Mouse (Mus musculus) liver, embryonic 16.5 days (tissue): ENCODE data around the gene Tvp23b. TPM values are rescaled to one million over a fixed set of nuclear protein-coding genes. Genes with fewer than 3 reads are reported as not detected.

Experiments
- ATAC-seq: fragments of 200-750 bp; cut with Nextera tagmentation; 2 replicates; pipeline ENCODE4 v1.8.0; 2017; ENCODE audit warnings: low read depth, mild to moderate bottlenecking, moderate number of reproducible peaks, moderate library complexity
- H3K27ac ChIP-seq: fragments of 300-500 bp; sonication (generic); 2 replicates; pipeline ENCODE4 v1.5.1; 2014; ENCODE audit warnings: mild to moderate bottlenecking, low read length
- H3K27me3 ChIP-seq: fragments of 300-500 bp; sonication (generic); 2 replicates; pipeline ENCODE4 v1.6.1; 2014; ENCODE audit warnings: low read depth, low read length, mixed read lengths; ENCODE audit not compliant: control insufficient read depth, insufficient read depth
- H3K36me3 ChIP-seq: fragments of 300-500 bp; sonication (generic); 2 replicates; pipeline ENCODE4 v1.6.1; 2014; ENCODE audit warnings: mild to moderate bottlenecking; ENCODE audit not compliant: control insufficient read depth, insufficient read depth
- H3K4me1 ChIP-seq: fragments of 300-500 bp; sonication (generic); 2 replicates; pipeline ENCODE4 v1.6.1; 2014; ENCODE audit warnings: low read depth, low read length, mixed read lengths; ENCODE audit not compliant: control insufficient read depth
- H3K4me2 ChIP-seq: fragments of 300-500 bp; sonication (generic); 2 replicates; pipeline ENCODE4 v1.6.1; 2014; ENCODE audit warnings: low read depth, low read length, mixed read lengths
- H3K4me3 ChIP-seq: fragments of 300-500 bp; sonication (generic); 2 replicates; pipeline ENCODE4 v1.5.1; 2014; ENCODE audit warnings: low read depth, mild to moderate bottlenecking, low read length
- H3K9ac ChIP-seq: fragments of 300-500 bp; sonication (generic); 2 replicates; pipeline ENCODE4 v1.6.1; 2014; ENCODE audit warnings: low read depth, low read length
- H3K9me3 ChIP-seq: fragments of 300-500 bp; sonication (generic); replicated peaks from 2 replicates; pipeline ENCODE4 v1.6.1; 2016; ENCODE audit warnings: low read length; ENCODE audit not compliant: control insufficient read depth
- WGBS: fragments of 180-500 bp; shearing (Covaris S2); extraction: QIAGEN DNeasy Blood & Tissue Kit; methylation state at CpG from one replicate; pipeline ENCODE4 v1.1.7; 2014; ENCODE audit not compliant: insufficient replicate concordance; 5-methylcytosine and 5-hydroxymethylcytosine counted together
- polyA plus RNA-seq: library from polyadenylated mRNA; unstranded; fragments of >200 nt; fragmentation: Nextera tagmentation; extraction: Ambion mirVana; gene quantifications from 2 replicates; pipeline ENCODE4 v1.2.1, GENCODE M21; 2015

Tvp23b gene
- polyA plus RNA-seq, 1 experiment from 2014 or later, result 26.1 TPM

DNA sequence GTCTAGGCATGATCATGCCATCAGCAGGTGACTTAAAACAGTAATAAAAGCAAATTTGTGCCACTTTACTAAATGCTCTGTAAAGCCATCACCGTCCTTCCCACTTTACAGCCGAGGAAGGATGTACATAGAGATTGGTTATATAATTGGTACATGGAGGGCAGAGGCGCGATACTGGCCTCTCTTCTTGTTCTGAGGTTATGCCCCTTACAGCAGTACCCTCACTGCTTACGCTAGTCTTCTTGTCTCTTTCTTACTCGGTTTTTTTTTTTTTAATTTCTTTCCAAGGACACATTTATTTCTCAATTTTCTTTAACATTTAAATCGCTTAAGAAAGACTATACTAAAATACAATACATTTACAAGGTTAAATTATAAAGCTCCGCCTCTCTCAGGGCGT is 527 bp upstream of the Tvp23b start:
- H3K9me3 ChIP-seq, result no peaks in the 10 kb centered on the region
- peak overlapping the region; percentile 93 for H3K4me2 ChIP-seq
- no peaks in the 10 kb centered on the region for H3K27me3 ChIP-seq
- peaks cover 4% of the 10 kb centered on the region for H3K4me1 ChIP-seq
- H3K36me3 ChIP-seq, result no peaks in the 10 kb centered on the region
- H3K4me3 ChIP-seq, result peak overlapping the region; percentile 80
- no peak for ATAC-seq
- H3K27ac ChIP-seq, result no peak overlapping the region
- H3K9ac ChIP-seq, result no peak overlapping the region
- WGBS, result 16% methylated on average over 9 of the region's 9 CpGs

DNA sequence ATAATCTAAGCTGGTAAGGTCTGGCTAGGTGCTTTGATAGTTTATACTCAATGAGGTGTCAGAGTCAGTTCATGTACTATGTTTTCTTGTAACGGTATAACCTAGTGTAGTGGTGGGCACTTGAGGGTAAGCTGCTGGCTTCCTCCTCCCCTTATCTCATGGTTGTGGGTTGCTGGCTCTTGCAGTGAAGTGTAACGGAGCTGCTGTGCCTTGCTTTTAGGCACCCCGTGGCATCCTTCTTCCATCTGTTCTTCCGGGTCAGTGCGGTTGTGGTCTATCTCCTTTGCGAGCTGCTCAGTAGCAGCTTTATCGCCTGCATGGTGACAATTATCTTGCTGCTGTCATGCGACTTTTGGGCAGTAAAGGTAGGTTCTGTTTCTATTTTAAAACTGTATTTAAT is 4.2 kb downstream of the Tvp23b start:
- no peak for ATAC-seq
- Histone ChIP-seq H3K9ac (no peak overlapping the region), H3K9me3 (no peaks in the 10 kb centered on the region), H3K4me2 (peak overlapping the region; percentile 14; the same call in 1 of the 2 replicates), H3K27me3 (no peaks in the 10 kb centered on the region), H3K4me1 (peaks cover 4% of the 10 kb centered on the region), H3K36me3 (no peaks in the 10 kb centered on the region; the same call in 1 of the 2 replicates), H3K27ac (no peak overlapping the region), H3K4me3 (no peak overlapping the region)
- WGBS, result 30% methylated on average over 8 of the region's 8 CpGs

DNA sequence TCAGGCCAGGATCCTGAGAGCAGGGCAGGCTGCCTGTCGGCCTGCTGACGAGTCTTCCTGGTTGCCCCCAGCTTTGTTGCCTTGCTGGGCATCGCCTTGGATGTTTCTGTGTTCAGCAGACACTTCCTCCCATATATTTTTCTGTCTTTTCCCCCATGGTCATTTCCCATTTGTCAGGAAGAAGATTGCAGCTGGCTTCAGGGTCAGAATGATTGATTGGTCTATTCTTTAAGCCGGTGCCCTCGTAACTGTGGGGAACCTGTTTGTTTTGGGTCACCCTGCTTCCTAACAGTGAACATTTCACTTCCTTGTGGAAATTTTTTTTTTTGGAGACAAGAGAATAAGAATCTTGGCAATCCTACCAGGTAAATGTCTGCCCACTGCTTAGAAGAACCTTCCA is 6.1 kb downstream of the Tvp23b start:
- Histone ChIP-seq H3K4me1 (no peaks in the 10 kb centered on the region), H3K4me2 (no peak overlapping the region), H3K27ac (no peak overlapping the region), H3K36me3 (no peaks in the 10 kb centered on the region; the same call in 1 of the 2 replicates), H3K9ac (no peak overlapping the region), H3K27me3 (no peaks in the 10 kb centered on the region), H3K4me3 (no peak overlapping the region), H3K9me3 (no peaks in the 10 kb centered on the region)
- ATAC-seq, result no peak
- 75% methylated on average over 5 of the region's 5 CpGs for WGBS

DNA sequence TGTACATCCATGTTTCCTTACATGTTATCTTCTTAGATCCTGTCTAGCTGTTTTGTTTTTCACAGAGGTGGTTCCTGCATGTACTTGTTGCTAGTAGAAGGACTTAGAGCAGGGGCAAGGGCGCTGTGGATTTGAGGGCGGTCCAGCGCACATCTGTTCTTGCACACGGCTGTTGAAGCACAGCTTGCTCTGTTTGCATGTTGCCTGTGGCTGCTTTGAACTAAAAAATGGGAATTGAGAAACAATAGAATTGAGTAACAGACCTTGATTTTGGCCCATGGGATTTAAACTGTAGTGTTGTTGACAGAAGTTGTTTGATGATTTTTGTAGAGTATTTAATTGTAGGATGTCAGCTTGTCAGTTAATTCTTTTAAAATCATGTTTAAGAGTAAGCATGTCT is 11.5 kb downstream of the Tvp23b start:
- H3K4me3 ChIP-seq, result no peak overlapping the region
- H3K36me3 ChIP-seq, result no peaks in the 10 kb centered on the region
- H3K9ac ChIP-seq, result no peak overlapping the region
- no peaks in the 10 kb centered on the region for H3K27me3 ChIP-seq
- H3K4me2 ChIP-seq, result no peak overlapping the region
- no peaks in the 10 kb centered on the region for H3K9me3 ChIP-seq
- 88% methylated on average over 4 of the region's 4 CpGs for WGBS
- ATAC-seq, result no peak
- no peak overlapping the region for H3K27ac ChIP-seq
- H3K4me1 ChIP-seq, result no peaks in the 10 kb centered on the region

DNA sequence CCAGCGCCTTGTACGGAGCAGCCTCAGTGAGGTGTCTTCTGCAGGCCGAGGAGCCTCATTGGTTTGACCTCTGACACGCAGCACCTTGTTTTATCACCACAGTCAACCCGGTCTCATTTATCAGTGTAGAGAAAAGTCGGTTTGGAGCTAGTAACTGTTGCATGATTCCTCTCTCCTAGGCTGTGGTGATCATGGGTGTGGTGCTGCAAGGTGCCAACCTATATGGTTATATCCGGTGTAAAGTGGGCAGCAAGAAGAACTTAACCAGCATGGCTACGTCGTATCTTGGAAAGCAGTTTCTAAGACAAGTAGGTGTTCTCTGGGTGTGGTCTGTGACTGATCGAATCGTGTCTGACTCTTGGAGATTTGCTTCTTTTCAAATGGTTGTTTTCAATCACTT is 12.5 kb downstream of the Tvp23b start:
- Histone ChIP-seq H3K36me3 (no peaks in the 10 kb centered on the region), H3K4me2 (no peak overlapping the region), H3K9me3 (no peaks in the 10 kb centered on the region), H3K27me3 (no peaks in the 10 kb centered on the region), H3K4me1 (no peaks in the 10 kb centered on the region), H3K4me3 (no peak overlapping the region), H3K9ac (no peak overlapping the region), H3K27ac (no peak overlapping the region)
- WGBS, result 64% methylated on average over 11 of the region's 11 CpGs
- no peak for ATAC-seq

DNA sequence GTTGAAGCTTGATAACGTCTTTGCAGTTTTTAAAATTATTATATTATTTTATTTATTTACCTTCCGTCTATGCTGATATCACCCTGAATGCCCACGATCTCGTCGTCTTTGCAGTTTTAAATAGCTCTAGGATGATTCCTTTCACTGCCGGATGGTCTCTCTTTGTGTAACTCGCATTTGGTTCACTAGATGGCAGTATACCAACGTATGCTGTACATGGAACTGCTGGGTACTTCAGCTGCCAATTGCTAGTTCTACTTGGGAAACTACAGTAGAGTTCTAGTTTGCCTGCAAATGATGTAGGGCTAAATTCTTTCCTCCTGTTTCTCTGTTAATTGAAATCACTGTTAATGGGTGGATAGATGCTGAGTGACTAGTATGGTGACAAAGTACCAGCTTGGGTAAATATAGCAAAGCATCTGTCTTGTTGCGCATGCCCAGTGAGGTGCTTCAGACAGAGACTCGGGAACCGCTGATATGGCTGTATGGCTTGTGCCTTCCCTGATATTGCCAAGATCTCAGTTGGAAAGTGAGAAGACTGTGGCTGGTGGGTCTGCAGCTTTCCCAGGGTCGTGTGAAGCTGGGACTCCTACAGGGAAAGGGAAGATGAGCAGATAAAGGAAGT is 22.6 kb downstream of the Tvp23b start:
- Histone ChIP-seq H3K9ac (no peak overlapping the region), H3K9me3 (no peaks in the 10 kb centered on the region), H3K36me3 (no peaks in the 10 kb centered on the region), H3K4me2 (no peak overlapping the region), H3K4me1 (no peaks in the 10 kb centered on the region), H3K4me3 (no peak overlapping the region), H3K27ac (no peak overlapping the region), H3K27me3 (no peaks in the 10 kb centered on the region)
- ATAC-seq, result no peak
- WGBS, result 27% methylated on average over 12 of the region's 12 CpGs

DNA sequence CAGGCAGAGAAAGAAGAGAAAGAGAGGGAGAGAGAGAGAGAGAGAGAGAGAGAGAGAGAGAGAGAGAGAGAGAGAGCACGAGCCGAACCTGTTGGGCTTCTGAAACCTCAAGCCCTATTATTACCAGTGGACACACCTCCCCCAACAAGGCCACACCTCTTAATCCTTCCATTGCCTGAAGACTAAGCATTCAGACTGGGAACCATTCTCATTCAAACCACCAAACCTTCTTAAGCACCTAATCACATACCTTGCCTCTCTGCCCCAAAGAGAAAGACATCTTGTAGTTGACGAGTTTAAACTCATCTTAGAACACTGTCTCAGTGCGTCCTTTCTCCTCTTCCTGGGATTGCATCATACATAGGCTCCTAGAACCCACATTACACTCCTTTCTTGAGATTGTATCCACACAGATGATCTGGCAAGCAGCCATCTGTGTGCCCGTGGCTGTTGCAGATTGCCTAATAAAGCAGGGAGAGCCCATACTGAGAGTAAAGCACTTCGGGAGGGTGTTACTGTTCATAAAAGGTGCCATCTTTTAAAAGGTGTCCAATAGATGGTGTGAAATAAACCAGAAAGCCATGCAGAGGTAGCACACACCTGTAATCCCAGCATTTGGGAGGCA is 24.7 kb downstream of the Tvp23b start:
- no peaks in the 10 kb centered on the region for H3K36me3 ChIP-seq
- H3K4me1 ChIP-seq, result no peaks in the 10 kb centered on the region
- no peak overlapping the region for H3K4me2 ChIP-seq
- no peak for ATAC-seq
- H3K27me3 ChIP-seq, result no peaks in the 10 kb centered on the region
- no peak overlapping the region for H3K9ac ChIP-seq
- H3K9me3 ChIP-seq, result no peaks in the 10 kb centered on the region
- H3K4me3 ChIP-seq, result no peak overlapping the region
- WGBS, result 56% methylated on average over 6 of the region's 6 CpGs
- H3K27ac ChIP-seq, result no peak overlapping the region

DNA sequence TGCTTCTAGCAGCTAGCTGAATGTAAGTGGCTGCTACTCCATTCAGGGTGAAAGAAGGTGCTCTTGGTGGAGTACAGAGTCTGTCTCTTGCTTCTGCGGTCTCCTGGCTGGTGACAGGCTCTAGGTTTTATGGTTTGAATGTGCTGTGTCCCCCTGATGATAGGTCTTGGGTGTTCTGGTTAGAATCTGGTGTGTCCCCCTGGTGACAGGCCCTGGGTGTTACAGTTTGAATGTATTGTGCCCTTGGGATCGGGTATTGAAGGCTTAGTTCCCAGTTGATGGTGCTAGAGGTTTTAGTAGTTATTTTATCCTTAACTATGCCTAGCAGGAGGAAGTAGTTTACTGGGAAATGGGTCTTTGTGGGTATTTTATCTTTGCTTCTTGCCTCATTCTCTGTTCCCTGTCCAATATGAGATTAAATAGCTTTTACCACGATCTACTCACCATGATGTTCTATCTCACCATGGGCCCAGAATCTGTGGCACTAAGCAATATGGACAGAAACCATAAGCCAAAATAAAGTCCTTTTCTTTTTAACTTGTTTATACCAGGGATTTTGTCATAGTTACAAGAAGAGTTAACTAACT is 30.6 kb downstream of the Tvp23b start:
- Histone ChIP-seq H3K9ac (no peak overlapping the region), H3K4me2 (no peak overlapping the region), H3K4me3 (no peak overlapping the region), H3K9me3 (no peaks in the 10 kb centered on the region), H3K27ac (no peak overlapping the region), H3K27me3 (no peaks in the 10 kb centered on the region), H3K4me1 (no peaks in the 10 kb centered on the region), H3K36me3 (no peaks in the 10 kb centered on the region)
- ATAC-seq, result no peak
- WGBS, result 44% methylated on average over 3 of the region's 3 CpGs

DNA sequence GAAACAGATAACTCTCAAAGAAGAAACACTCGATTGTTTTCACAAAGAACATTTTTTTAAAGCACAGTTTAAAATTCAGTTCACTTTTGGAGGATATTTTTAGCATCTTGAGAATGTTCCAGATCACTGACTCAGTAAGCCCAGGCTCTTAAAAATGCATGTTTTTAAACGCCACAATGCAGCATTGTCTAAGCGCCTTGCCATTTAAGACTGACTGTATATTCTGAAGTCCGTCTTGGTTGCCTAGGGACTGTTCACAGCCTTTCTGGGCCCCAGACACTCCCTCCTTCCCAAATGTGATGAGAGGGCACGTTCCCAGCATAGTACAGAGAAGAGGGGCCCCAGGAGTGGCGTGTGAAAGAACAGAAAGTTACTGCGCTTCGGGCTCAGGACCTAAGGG is 32.1 kb downstream of the Tvp23b start:
- Histone ChIP-seq H3K9ac (no peak overlapping the region), H3K27me3 (no peaks in the 10 kb centered on the region), H3K4me3 (no peak overlapping the region), H3K27ac (no peak overlapping the region), H3K36me3 (no peaks in the 10 kb centered on the region), H3K4me2 (no peak overlapping the region), H3K4me1 (no peaks in the 10 kb centered on the region), H3K9me3 (no peaks in the 10 kb centered on the region)
- 63% methylated on average over 8 of the region's 8 CpGs for WGBS
- no peak for ATAC-seq
